Mouse (Mus musculus): ENCODE results near the gene Kank1. TPM values are rescaled to one million over a fixed set of nuclear protein-coding genes. Genes with fewer than 3 reads are reported as not detected.
"Not testable (repeated sequence)": the region's sequence is repeated elsewhere in the genome, so short reads cannot be mapped to it uniquely, and the experiment has no call there.

The Kank1 gene
- total RNA-seq, 1 experiment from 2014 or later = 22.3 TPM

DNA sequence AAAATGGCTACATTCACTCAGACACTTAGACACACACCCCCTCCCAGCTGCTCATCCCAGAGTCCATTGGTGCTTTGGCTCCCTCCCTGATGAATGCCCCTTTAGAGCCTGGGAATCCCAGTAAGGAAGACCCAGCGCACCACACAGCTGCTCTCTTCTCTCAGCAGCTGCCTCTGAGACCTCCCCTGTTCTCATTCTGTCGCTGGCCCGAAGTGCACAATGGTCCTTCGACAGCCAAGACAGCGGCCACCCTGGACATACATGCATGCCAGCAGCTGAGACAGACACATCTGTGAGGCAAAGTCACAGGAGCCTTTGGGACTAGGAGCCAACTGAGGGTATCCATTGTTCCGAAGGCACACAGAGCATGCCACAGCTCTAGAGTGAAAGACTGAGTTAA, 203.0 kb downstream of the Kank1 start:
- no peak for DNase-seq

DNA sequence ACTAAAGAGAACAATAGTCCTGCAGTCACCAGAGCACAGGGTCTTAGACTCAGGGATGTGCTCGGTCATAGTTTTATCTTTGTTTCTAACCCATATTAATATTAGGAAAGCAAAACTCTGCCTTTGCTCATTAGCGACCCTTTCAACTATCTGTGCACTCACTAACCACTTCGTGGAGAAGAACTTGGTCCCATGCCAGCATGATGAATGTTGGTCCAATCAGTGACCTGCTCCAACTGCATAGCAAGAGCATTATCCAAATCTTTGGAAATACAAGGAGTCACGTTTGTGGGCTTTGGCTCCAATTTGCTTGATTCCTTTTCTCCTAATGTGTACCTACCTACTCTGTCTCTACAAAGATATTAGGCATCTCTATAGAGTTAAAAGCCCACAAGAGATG, 204.0 kb downstream of the Kank1 start:
- DNase-seq = no peak

DNA sequence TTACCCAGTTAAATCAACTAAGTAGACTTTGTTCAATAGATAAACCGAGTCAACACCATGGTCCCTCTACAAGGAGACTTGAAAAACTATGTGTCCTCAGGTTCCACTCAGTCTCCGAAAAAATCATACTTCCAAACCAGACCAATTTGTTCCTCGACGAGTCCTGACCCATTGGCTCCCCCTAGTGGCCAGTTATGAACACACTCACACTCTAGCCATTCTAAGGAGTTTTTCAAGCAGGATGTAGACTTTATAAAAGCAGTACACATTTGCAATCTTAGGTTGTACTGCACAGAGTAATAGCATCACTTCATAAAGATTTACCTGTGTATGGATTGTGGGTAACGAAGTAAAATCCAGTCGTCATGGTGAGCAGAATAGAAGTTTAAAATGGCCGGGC, 208.3 kb downstream of the Kank1 start:
- peak; percentile 80 for DNase-seq

DNA sequence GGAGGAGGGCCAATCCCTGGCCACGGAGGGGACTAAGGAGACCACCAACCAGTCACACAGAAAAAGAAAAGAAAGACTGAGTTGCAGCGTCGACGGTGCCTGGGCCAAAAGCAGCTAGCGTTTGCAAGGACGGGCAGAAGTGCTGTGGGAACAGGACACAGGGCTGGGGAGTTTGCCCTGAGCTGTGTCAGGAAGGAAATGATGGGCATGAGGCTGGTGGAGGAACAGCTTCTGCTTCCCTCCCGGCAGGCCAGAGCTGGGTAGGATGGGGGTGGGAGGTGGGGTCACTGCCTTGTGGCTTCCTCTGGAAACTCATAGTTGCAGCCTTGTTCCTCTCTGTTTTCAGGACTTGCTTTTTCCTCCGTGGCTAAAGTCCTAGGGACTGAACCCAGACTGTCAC, 209.1 kb downstream of the Kank1 start:
- DNase-seq = no peak

DNA sequence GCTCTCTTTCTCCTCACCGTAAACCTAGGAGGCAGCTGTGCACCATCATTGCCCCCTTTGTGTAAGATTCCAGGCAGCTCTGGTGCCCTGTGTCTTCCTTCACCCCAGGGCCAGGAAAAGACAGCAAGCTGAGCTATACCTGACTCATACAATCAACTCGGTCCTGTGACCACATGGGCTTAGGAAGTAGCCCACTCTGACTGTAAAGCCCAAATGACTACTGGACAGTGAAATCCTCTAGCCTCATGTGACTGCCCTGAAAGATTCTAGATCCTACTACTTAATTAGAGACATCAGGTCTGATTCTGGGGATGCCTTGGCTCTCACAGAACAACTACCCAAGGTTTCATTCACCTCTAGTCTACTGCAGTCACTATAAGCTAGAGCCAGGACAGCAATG, 209.9 kb downstream of the Kank1 start:
- DNase-seq = no peak

DNA sequence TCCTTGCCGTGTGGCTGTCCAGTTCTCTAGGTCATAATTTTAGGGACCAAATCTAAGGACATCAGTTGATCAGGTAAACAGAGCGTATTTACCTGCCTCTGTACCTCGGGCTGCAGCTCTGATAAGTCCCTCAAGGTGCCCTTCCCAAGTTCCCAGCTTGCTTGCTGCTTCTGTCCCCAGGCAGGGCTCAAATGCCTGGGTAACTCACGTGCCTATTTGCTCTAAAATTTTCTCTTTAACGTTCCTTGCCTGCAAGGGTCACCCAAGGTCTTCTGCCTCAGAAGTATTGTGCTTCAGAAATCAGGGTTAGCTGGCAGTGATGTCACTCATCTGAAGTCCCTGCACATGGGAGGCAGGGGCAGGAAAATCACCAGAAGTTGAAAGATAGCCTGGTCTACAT, 210.6 kb downstream of the Kank1 start:
- no peak for DNase-seq

DNA sequence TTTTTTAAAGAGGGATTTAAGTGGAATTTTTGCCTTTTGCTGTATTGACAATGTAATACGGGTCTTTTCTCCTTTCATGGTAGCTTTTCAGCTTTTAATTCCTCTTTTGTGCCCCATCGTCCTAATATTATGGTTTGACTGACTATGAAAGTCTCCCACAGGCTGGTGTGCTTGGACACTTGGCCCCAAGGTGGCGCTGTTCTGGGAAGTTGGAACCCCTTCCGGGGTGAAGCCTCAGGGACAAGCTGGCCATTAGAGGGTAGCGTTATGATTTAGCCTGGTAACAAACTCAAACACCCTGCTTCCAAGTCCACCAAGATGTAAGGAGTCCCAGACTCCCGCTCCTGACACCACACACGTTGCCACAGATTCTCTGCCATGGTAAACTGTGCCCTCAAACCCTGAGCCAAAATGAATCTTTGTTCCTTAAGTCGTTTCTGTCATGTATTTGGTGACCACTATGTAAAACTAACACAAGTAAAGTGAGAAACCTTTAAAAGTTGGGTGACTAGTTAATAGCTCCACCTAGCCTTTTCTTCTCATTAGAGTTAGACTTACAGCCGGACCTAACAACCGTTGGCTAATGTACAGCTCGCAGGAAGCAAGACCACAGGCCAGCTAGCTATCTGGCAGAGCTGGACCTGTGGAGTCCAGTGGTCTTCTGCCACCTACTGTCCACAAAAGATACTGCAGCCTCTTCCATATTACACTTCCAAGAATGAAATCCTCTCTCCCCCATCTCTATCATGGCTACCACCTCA, 214.3 kb downstream of the Kank1 start:
- DNase-seq = peak; percentile 70

DNA sequence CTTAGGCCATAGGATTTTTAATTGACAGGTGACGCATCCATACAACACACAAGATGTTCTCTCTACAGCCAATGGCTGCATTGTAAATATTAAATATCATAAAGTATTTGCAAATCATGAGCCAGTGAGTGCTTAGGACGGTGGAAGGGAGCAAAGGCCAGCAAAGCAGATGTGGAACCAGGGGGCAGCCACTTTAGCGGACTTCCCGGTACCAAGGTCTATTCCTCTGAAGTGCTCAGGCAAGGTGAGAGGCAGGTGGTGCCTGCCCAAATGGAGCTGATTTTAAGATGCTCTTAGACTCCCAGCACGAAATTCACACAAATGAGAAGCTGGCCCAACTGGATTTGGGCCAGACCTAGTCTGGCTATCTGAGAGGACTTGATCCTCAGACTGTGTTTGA, 216.4 kb downstream of the Kank1 start:
- DNase-seq = no peak

DNA sequence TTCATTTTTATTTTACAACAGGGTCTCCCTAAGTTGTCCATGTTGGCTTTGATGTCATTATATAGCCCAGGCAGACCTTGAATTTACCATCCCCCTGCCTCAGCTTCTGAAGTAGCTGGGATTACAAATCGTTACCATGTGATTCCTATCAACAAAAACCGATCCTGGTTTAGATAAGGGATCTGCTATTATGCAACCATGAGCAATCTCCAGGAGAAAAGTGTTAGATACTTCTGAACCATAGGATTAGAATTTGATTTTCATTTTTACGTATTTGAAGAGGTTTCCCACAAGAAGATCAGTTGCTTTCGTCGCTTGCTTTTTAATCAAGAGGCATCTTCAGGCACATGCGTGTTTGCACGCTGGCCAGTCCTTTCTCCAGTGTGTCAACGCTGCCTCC, 224.0 kb downstream of the Kank1 start:
- no peak for DNase-seq

DNA sequence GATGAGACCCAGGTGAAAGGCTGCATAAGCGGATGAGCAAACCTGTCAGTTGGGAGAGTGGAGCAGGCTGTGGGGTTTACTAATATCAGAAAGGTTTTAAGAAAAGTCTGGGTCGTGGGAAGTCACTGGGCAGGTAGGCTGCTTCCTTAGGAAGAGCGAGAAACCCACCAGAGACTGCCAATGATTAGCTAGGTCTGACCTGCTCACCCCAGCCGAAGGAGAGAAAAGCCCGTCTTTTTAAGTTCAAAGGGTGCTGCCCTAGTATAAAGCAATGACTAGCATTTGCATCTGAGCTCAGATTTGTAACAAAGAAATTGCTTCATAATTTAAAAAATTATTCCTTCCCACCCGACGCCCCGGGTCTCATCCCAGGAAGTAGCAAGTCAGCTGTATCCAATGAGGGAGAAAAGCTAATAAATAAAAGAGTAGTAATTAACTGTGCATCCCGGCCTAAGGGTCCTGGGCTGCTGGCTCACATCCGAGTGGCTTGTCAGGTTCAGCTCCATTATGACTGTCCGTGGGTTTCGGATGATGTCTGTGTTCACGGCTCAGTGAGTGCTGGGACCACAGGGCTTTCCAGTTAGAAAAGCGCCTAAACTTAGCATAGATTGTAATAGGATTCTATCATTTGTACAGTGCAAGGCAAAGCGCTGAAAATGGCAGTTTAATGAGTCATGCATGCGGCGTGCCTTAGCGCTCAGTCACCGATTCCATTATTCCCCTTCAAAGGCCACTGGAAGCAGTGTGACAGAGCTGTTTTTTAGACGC, 225.0 kb downstream of the Kank1 start:
- peak; percentile 21 for DNase-seq

DNA sequence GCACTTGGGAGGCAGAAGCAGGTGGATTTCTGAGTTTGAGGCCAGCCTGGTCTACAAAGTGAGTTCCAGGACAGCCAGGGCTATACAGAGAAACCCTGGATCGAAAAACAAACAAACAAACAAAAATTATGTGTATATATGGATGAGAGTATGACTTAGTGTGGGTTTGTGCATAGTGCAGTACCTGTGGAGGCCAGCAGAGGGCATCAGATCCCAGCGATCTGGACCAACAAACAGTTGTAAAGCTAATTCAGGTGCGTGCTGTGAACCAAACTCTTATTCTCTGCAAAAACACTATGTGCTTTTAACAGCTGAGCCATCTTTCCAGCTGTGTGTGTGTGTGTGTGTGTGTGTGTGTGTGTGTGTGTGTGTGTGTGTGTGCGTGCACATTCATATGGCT, 239.0 kb downstream of the Kank1 start:
- not testable (repeated sequence) for DNase-seq

DNA sequence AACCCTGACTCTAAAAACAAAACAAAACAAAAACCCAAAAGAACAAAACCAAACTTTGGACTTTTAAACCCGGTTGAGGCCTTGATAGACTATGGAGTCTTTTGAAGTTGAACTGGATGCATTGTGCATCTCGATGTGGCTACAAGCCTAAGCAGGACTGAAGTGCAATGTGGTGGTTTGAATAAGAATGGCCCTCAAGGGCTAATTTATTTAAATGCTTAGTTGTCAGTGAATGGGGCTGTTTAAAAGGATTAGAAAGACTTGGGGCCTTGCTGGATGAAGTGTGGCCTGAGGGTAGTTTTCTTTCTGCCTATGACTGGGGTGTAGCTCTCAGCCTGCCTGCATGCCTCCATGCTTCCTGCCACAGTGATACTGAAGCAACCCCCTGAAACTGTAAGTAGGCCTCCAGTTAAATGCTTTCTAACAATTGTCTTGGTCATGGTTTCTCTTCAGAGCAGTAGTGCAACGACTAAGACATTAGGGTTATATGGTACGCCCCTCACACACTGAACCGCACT, 242.4 kb downstream of the Kank1 start:
- DNase-seq = no peak

DNA sequence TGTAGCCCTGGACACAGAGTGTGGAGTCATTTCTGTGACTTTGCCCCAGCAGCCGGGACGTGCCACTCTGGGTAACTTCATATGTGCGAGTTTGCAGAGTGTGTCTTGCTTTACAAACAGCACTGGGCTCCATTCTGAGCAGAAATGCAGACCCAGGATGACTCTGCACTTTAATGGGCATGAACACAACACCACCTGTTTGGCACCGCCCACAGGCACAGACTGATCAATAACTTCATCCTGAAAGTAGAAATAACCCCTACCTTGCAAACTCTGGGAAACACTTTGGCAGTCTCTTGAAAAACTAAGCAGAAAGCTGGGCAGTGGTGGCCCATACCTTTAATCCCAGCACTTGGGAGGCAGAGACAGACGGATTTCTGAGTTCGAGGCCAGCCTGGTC, 244.0 kb downstream of the Kank1 start:
- DNase-seq = no peak

Other genes with a start within 250 kb of the Kank1 start
- gene Dock8, start 237.4 kb upstream of the Kank1 start, total RNA-seq (2021) = 33.1 and 33.8 TPM in 2 replicates